Mouse (Mus musculus): ENCODE measurements around the gene Dcpp1.

GRCm38 (mm10) chr17:23857913-23858312, 22.8 kb upstream of the Dcpp1 start:
- TF ChIP-seq CTCF (IDR thresholded peaks at IDR 0.05; ENCODE audit: borderline replicate concordance, insufficient read depth, low read depth, low read length) (no peak), POLR2A (IDR thresholded peaks at IDR 0.05; ENCODE audit: borderline replicate concordance, insufficient read depth, low read length) (no peak)

Data from cerebellum, adult 2 months (tissue).